Mouse (Mus musculus) layer of hippocampus, adult 9-11 months (tissue): ENCODE data around the gene Cacna1d.
A peak's percentile ranks its signal among the peaks of the same experiment; 100 is the strongest.

Experiments
- DNase-seq: peaks from one replicate; pipeline ENCODE4 v3.0.0; 2022

Gene Cacna1d

DNA sequence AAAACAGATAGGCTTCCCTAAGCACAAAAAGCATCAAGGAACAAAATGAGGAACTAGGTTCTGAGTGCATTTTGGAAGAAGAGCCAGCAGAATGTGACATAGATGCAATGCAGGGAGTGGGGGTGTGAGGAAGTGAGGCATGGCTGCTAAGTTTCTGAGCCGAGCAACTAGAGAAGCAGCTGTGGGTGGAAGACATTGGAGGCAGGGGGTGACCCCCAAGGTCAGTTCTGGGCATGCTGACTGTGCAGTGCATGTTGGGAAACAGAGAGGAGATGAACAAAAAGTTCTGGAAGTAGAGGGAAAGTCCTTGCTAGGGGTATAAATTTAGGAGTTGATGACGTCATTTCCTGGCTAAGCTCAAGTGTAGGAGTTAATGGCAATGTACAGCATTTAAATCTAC, 33.4 kb downstream of the Cacna1d start:
- DNase-seq: peak; percentile 61

DNA sequence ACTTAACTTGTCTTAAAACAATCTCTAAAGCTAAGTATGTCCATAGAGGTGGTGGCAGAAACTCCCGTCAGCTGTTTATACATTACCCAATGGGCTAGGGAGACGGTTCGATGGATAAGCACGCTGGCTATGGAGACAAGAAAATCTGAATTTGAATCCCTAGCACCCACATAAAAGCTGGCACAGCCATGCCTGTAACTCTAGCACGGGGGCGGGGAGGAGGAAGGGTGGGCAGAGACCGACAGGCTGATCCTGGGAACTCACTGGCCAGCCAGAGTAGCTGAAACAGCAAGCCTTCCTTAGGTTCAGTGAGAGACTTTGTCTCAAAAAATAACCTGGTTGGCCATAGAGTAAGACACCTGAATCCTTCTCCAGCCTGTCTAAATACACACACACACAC, 33.8 kb downstream of the Cacna1d start:
- DNase-seq: peak; percentile 52

DNA sequence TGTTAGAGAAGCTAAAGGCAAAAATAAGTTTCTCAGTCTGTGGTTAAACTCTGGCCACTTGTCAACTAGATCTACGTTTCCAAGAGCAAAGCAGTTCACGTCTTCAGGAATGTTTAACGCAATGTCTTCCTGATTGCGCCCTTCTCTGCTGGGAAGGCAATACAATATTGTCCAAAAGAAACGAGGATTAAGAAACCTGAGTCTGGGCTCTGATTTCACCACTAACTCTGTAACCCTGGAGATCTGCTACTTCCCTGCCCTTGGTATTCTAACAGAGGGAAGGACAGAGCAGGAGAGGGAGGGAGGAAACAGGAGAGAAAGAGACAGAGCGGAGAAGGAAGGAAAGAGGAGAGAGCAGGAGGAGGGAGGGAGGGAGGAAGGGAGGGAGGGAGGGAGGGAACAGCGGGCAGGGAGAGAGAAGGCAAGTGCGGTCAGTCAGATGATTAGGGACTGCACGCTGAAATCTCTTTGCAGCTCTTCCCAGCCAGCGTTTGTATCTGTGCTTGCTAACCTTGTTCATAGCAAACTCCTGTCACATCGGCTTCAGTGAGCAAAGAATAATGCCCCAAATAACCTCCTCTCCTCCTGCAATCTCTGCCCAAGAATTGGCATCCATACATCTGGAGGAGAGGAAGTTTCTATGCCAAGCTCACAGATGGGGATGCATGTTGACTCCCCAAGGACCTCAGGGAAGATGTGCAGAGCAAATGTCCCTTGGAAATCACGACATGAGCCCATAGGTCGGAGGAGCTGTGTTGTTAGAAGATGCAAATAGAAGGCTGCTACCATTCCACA, 35.3 kb downstream of the Cacna1d start:
- DNase-seq: no peak

DNA sequence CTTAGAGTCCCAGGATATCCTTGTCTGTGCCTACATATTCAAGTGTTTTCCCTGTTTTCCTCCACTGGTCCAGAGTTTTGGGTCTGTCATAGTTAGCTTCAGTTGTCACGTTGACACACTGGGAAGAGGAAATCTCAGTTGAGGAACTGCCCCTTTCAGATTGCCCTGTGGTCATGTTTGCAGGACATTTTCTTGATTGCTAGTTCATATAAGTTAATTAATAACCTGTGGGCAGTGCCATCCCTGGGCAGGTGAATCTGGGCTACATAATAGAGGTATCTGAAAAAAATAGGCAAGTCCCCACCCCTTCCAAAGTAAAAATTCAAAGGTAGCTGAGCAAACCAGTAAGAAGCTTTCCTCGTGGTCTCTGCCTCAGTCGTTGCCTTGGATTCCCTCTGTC, 51.3 kb downstream of the Cacna1d start:
- DNase-seq: no peak

DNA sequence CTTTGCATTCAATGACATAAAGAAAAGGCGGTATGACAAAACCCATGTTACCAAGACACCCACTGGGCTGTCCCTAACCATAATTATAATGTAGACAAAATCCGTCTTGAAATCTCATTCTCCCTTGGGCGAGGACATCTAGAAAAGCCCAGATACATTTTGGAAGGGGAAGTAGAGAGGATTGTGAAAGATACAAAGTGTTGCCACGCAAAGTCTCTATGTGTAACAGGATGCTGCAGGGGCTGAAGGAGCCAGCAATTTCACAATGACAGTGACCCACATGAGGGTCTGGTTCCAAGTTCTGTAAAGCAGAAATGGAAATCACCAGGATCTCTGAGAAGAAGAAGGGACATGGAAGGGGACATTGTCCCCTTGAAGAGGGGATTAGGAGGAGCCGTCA, 55.9 kb downstream of the Cacna1d start:
- DNase-seq: peak; percentile 42

DNA sequence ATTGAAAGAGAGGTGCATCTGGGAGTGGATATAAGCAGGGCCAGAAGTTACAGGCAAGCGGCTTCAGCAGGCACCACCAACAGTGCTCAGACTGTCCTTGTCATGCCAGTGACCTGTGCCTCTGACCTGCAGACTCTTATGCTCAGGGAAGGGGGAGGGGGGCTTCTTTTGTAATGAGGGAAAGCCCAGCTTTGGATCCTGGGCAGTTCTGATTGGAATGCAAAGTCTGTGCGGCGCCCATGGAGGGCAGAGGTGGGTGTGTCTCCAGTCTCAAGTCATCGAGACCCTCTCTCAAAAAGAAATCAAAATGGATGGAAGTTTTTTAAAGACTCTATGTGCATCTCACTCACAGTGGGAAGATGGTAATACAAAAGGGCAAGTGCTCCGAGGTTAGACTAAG, 60.8 kb downstream of the Cacna1d start:
- no peak for DNase-seq

DNA sequence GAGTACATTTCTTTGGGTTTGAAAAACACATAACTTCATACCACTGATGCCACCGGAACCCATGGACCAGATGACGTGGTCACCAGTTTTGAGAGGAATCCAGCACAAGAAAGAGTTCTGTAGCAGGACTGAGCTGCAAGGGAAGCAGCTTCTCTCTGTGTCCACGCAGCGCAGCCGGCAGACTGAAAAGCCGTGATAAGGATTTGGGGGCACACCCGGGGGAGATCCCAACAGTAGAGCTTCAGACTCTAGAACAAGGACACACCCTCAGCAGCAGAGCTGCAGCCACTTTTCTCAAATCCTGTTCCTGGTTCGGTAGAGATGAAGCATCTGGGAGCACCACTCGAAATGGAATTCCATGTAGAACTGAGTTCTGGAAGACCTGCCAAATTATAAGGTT, 61.2 kb downstream of the Cacna1d start:
- no peak for DNase-seq

DNA sequence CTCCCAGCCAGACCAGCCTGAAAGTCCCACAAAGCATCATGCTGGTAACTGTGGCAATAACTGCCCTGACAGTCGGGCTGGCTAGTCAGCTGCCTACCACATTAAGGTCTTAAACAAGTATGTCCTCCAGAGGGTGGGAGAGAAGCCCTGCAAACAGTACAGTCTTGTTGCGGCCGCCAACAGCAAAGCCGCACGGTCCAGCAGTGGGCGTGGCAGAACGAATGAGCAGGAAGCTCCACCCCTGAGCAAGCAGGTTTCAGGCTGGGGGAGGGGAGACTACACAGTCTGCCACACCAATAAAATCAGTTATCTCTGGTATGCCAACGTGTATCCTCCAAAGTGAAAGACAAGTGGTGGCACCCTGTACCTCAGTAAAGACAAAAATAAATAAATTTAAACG, 61.6 kb downstream of the Cacna1d start:
- DNase-seq: no peak

DNA sequence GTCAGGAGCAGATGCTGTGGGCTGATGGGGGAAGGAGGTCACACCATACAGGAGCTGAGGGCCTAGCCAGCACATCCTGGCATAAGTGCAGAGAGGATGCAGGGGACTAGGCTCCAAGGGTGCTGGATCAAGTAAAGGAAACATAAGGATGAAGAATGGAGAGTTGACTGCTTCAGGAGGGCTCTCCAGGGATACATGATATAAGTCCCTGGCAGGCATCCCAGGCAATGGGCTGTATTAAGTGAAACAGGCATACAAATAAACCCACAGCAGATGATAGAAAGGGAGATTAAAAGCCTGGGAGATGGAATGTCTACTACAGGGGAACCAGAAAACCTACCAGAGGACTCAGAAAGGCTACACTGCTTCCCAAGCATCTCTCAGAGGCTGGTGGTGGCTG, 62.5 kb downstream of the Cacna1d start:
- no peak for DNase-seq

DNA sequence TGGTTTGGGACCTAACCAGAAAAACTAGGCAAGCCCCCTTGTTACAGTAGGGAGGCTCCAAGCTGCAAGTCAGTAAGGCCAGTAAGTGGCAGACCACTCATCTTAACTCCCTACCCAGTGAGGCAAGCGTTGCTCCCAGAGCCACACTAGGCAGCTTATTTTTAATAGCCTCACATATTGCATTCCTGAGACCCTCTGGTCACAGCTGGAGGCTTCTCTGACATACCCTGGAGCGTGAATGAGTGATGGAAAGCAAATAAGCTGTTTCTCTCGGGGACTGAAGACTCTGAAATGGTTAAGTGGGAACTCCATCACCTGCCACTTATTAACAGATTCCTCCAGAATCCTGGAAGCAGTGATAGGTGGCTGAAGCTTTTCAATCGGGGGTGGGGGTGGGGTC, 65.4 kb downstream of the Cacna1d start:
- DNase-seq: no peak

DNA sequence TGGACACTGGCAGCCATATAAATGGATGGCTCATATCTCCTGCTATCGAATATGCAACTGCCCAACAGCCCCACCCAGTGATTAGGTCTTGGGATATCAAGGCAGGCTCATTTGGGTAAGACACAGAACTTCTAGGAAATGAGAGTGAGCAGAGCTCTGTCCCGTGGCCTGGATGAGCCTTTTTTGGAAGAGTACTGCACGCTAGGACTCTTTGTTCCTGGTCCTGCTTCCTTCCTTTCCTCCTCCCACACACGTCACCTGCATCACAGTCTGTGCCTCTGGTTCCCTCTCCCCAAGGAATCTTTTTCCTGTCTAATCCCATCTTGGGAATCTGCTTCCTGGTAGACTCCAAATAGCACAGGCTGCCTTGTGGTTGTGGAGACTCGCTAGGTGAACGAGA, 66.1 kb downstream of the Cacna1d start:
- no peak for DNase-seq

DNA sequence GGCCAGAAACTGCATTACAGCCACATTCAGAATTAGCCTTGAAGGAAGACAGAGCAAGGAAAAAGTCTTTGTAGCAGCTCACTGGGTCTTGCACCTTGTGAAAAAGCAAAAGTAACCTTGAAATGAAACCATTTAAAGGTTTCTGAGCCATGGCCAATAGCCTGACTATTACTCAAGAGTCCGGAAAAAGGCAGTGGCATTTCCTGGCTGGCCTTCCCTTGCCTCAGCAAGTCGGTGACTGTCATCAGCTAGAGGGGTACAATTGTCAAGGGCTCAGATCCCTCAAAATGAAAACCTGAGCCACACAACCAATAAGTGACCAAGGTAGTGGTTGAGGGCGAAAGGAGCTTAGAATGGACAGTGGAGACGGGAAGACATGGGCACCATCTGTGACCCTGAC, 66.6 kb downstream of the Cacna1d start:
- no peak for DNase-seq

DNA sequence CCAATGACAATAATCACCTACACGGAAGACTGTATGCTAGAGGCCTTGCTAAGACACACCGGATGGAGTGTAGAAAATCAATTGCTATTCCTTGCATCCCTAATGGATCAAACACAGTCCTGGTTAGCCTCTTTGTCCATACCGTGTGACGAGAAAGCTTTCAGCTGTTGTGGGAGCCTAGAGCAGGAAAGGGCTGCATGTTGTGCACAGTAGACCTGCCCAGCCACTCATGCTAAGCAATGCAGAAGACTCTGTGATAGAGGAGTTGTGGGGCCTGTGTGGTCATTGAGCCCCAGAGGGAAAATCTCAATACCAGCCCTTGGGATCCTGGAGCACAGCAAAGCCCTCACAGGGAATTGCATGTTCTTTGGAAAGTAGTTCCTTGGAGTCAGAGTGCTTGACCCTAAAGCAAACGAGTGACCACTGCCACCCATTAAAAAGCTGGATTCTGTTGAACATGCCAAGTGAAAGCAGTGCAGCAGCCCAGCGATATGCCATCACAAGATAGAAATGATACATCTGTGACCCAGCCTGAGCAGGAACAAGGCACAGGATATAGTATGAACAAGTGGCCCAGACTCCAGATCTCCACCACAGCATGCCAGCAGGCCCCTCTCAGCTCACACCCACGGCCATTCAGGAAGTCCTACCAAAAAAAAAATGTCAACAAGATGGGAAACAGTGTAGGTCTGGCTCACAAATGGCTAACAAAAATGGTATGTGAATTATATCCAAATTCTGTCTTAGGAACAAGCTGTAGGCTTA, 68.7 kb downstream of the Cacna1d start:
- no peak for DNase-seq

DNA sequence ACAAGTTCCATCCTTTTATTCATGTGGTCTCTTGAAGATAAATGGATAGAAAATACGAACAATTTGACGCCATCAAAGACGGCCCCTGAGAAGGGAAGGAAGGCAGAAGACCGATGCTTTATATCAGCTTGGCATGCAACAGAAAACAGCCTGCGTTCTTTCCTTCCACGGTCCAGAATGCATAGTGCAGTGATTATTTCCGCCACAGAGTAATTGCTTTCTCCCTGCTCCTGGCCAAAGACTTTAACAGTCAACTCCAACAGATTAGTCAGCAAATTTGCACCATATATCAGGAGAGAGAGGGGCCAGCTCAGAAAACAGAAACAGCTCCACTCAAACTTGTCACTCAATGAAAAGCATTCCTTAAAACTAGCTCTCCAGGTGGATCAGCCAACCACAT, 71.8 kb downstream of the Cacna1d start:
- DNase-seq: no peak

DNA sequence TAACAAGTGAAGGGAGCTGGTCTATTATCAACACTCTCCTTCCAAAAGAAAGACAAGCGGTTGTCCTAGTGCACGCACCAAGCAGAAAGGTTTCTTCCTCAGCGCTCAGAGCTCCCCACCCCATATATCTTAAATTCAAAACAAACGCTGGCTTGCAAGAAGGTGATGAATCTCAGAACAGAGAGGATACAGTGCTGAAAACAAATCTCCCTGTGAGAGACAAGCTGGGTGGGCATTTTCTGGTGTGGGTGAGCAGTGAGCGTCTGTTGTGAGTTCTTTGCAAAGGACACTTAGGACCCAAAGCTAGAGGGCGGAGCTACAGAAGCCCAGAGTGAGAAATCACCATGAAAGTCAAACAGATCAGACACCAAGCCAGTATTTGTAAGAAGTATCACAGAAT, 72.2 kb downstream of the Cacna1d start:
- no peak for DNase-seq

DNA sequence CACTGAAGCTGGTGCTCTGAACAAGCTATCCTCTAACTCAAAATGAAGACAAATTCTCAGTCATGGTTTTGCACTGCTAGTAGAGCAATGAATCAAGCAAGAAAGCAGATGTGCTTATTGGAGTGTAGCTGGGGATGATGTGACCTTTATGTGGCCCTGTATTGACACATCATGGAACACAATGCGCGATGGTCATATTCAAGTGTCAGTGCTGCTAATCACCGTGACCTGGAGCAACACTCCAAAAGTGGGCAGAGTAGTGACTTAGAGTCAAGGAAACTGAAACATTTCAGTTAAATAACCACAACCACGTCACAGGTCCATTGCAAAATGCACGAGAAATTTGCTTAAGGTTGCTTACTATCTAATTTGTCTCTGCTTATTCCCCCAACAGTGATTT, 75.4 kb downstream of the Cacna1d start:
- no peak for DNase-seq

DNA sequence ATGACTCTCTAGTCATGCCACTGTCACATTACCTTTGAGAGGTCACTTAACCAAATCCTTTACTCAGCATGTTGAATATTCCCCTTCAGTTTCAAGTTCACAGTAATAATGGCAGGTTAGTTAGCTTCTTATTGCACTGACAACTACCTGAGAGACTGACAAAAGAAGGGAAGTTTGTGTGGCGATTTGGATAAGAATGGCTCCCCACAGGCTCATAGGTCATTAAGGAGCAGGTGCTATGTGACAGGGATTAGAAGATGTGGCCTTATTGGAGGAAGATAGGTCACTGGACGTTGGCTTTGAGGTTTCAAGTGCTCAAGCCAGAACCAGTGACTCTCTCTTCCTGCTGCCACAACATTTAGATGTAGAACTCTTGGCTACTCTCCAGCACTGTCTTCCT, 77.1 kb downstream of the Cacna1d start:
- DNase-seq: no peak

DNA sequence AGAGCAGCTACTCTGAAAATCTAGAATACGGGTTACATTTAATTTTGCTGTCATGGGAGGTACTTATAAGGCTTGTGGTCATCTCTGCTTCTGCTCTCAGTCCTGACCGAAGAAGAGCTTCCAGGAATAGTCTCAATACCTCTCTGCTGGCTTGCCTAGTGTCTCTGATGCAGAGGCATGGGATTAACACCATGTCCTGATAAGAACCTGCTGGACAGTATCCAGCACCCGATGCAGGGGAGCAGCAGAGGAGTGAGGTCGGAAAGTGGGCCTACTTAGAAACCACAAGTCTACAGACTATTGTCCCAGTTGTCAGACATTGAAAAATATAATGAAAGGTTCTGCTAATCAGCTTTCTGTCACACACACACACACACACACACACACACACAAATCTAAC, 81.9 kb downstream of the Cacna1d start:
- DNase-seq: no peak

DNA sequence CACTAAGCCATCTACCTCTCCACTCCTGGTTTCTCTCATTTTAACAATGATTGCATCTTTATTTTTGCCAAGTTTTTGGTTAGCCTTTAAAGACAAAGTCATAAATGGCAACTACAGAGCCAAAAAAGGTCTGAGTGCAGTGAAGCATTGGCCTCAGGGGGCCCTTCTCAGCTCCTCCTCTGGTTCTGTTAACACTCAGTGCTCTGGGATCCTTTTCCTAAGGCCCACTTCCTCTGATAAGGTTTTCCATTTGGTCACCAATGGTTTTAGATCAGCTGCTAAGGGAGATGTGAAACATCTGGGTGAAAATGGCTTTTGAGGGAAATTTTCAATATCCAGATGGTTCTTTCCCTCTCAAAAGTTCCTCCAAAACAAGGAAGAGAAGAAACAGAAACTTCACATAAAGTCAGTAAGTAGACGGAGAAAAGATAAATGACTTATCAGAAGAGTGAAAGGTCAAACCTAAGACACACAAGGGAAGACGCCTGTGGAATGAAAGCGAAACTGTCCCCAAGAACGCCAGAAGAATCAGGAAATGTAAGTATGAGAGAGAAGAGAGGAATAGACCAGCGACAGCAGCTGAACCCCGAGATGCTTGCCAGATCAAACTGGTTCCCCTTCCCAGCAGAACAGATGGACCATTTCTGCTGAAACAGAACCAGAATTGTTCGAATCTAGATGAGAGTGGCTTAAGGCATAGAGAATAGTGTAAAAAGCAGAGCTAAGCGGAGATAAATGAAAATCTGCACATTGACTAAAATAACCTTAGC, 85.6 kb downstream of the Cacna1d start:
- peak; percentile 55 for DNase-seq

DNA sequence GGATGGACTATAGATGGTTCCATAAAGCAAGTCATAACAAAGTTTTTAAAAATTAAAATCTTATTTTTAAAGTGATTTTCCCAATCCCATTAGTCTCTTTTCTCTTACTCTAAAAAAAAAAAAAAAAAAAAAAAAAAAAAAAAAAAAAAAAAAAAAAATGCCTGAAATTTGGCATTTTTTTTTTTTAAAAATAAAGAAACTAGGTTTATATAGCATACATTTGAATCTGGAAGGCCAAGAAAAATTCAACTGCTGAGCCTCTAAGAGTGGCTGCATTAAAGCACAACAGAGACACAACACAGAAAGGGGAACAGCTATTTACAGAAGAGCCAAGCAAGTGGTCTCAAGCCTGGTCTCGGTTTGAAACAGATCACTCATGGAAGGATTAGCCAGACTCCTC, 112.9 kb downstream of the Cacna1d start:
- no peak for DNase-seq

DNA sequence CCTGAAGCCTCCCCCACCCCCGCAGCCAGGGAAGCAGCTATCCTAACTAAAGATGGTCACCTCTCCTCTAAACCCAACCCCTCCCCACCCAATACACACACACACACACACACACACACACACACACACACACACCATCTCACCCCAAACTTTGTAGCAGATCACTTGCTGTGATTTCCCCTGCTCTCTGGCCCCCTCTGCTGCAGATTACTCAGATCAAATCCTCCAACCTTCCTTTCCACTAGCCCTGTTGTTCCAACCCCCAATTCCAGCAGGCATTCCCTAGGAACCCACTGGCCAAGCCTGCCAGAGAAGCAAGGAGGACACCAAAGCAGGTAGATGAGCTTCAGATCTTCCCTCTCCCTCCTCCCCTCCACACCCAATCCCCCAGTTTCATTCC, 118.4 kb downstream of the Cacna1d start:
- DNase-seq: no peak

DNA sequence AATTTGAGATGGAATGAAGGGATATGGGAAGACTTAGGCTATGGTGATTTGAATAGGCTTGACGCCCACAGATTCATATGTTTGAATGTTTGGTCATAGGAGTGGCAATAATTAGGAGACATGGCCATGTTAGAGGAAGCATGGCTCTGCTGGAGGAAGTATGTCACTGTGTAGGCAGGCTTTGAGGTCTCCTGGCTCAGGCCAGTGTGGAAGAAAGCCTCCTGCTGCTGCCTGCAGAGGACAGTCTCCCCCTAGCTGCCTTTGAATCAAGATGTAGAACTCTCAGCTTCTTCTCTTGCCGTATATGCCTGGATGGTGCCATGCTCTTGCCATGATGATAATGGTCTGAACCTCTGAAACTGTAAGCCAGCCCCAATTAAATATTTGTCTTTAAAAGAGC, 120.2 kb downstream of the Cacna1d start:
- no peak for DNase-seq

DNA sequence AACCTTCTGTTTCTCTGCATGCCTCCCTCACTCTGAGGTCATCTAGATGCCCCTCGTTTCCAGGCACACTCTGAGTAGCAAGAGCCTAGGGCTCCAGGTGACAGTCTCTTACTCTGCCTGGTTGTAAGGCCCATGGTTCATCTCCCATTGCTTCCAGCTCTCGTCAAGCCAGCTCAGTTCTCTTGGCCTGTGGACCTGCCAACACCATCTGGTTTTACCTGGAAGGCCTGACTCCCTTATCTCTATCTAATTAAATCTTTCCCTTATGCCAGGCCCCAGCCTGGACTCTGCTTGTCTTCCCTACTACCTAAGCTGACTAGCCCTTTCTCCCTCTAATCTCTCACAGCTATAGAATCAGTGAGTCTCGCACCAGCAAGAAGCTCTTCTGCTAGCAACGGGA, 124.2 kb downstream of the Cacna1d start:
- no peak for DNase-seq

DNA sequence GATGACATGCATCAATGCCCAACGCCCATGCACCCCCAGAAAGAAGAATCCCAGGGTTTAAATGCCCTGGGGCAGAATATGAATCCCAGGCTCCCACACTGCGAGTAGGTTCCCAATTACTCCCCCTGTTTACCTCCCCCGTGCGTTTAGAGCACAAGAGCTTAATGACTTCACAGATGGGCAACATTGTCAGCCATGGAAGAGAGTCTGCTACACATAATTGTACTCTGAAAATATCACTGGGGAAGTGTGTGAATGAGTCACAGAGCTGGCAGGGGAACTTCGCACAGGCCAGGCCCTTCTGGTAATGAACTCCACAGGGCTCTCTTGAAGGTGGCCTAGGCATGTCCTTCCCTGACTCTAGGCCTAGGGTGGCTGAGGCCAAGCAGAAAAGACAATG, 125.4 kb downstream of the Cacna1d start:
- DNase-seq: peak; percentile 79
